ENCODE assay signal across 8 mouse cellular contexts in genomic region chr5:3223819-3224218, GRCm38 (mm10).
DNase-seq lines count a peak whose midpoint lies in the region; ATAC-seq and TF ChIP-seq lines count a peak whose summit lies in the region.
"Not testable (repeated sequence)": the region's sequence is repeated elsewhere in the genome, so short reads cannot be mapped to it uniquely, and the experiment has no call there.

No protein-coding gene starts in this region.

- TF ChIP-seq POLR2A in CH12.LX (IDR thresholded peaks at IDR 0.05; ENCODE audit: low read depth, low read length); limb, embryonic 14.5 days (IDR thresholded peaks at IDR 0.05; ENCODE audit: borderline replicate concordance, extremely low read depth, insufficient read depth, insufficient read length): not testable (repeated sequence)

- WGBS in intestine, postnatal 0 days: 63% methylated on average over 4 of the region's 4 CpGs
- WGBS in limb, embryonic 14.5 days: 74% methylated on average over 4 of the region's 4 CpGs

- dilution Hi-C loops in CH12.LX (cut with MboI; ENCODE audit: extremely low pct_ligation_motif_present, extremely low pct_unique_long_range_greater_than_20kb, low sequenced_read_pairs): not testable (repeated sequence)

- H3K27me3 ChIP-seq in CH12.LX (replicated peaks); intestine, postnatal 0 days (replicated peaks; ENCODE audit: control insufficient read depth, insufficient read depth, low read length); limb, embryonic 14.5 days (ENCODE audit: control insufficient read depth, insufficient read depth, low read length): not testable (repeated sequence)

- TF ChIP-seq RAD21 in CH12.LX (IDR thresholded peaks at IDR 0.05; ENCODE audit: low read depth, low read length): peak; percentile 68

- peaks cover 2 to 11% of the 10 kb centered on the region in 2 experiments; a peak in 3 of 4 replicates for H3K4me1 ChIP-seq in CH12.LX (ENCODE audit: control insufficient read depth in 1 of 2, insufficient read depth in 2 of 2)
- not testable (repeated sequence) for H3K4me1 ChIP-seq in intestine, postnatal 0 days (replicated peaks; ENCODE audit: control insufficient read depth, insufficient read depth, low read length); limb, embryonic 14.5 days (ENCODE audit: control insufficient read depth, insufficient read depth, low read length)

- H3K79me2 ChIP-seq in CH12.LX (replicated peaks; ENCODE audit: control insufficient read depth, extremely low read depth, insufficient read depth, poor library complexity, severe bottlenecking): not testable (repeated sequence)

- not testable (repeated sequence) for H3K27ac ChIP-seq in CH12.LX (ENCODE audit: insufficient read depth, low read depth); intestine, postnatal 0 days (ENCODE audit: low read depth, low read length); limb, embryonic 14.5 days (replicated peaks; ENCODE audit: low read depth, low read length)

- H3K9me3 ChIP-seq in CH12.LX (replicated peaks; ENCODE audit: low read length); intestine, postnatal 0 days (ENCODE audit: control insufficient read depth); limb, embryonic 14.5 days (ENCODE audit: control insufficient read depth, low read length): not testable (repeated sequence)

- TF ChIP-seq EP300 in CH12.LX (IDR thresholded peaks at IDR 0.05; ENCODE audit: low read length): not testable (repeated sequence)

- not testable (repeated sequence) for ATAC-seq in intestine, postnatal 0 days; limb, embryonic 14.5 days (ENCODE audit: low FRiP score, low read depth)
- ATAC-seq in megakaryocyte-erythroid progenitor cell, adult 5-6 weeks (replicated peaks; ENCODE audit: low FRiP score, low TSS enrichment, poor library complexity, severe bottlenecking): peak; percentile 71

- H3K9ac ChIP-seq in CH12.LX (ENCODE audit: insufficient read depth, low read depth); intestine, postnatal 0 days (ENCODE audit: low read depth, low read length); limb, embryonic 14.5 days (ENCODE audit: low read depth, low read length, severe bottlenecking): not testable (repeated sequence)

- not testable (repeated sequence) for H3K4me2 ChIP-seq in CH12.LX (ENCODE audit: insufficient read depth, low read depth, poor library complexity, severe bottlenecking); intestine, postnatal 0 days (replicated peaks; ENCODE audit: low read depth); limb, embryonic 14.5 days (replicated peaks; ENCODE audit: low read depth, low read length, severe bottlenecking)

- H3K36me3 ChIP-seq in CH12.LX (replicated peaks in 1 of 2; ENCODE audit: control insufficient read depth in 1 of 2, insufficient read depth in 1 of 2, low read length in 1 of 2); intestine, postnatal 0 days (ENCODE audit: control insufficient read depth, insufficient read depth); limb, embryonic 14.5 days (ENCODE audit: control insufficient read depth, insufficient read depth, low read length): not testable (repeated sequence)

- in situ Hi-C loops in CH12.LX (cut with MboI; ENCODE audit: low pct_ligation_motif_present, low pct_unique_long_range_greater_than_20kb, low sequenced_read_pairs): not testable (repeated sequence)

- peak in 1 of 2 experiments; percentile 58; a peak in 2 of 4 replicates for TF ChIP-seq CTCF in CH12.LX (conservative IDR thresholded peaks at IDR 0.05 in 1 of 2, IDR thresholded peaks at IDR 0.05 in 1 of 2; ENCODE audit: low read depth in 2 of 2, low read length in 2 of 2)
- TF ChIP-seq CTCF in intestine, postnatal 0 days (IDR thresholded peaks at IDR 0.05; ENCODE audit: low read depth): peak; percentile 62

- DNase-seq in CH12.LX (ENCODE audit: extremely low read depth): peak; percentile 31
- peak; percentile 67 for DNase-seq in adipocyte (ENCODE audit: low spot score)
- peak; percentile 52 for DNase-seq in embryo, embryonic 10 days (ENCODE audit: low spot score)
- DNase-seq in heart, adult 18-20 months: peak; percentile 19 to 51
- DNase-seq in limb, embryonic 14.5 days (ENCODE audit: low spot score): peak; percentile 53
- DNase-seq in telencephalon, adult 2 months (ENCODE audit: low read depth, low spot score): peak; percentile 0

- H3K4me3 ChIP-seq in CH12.LX (replicated peaks in 1 of 3; ENCODE audit: low read depth in 2 of 3, low read length in 2 of 3, poor library complexity in 1 of 3); intestine, postnatal 0 days (ENCODE audit: low read depth, low read length); limb, embryonic 14.5 days (replicated peaks; ENCODE audit: low read length): not testable (repeated sequence)

TF ChIP-seq in CH12.LX, 34 proteins besides CTCF, POLR2A, EP300 and RAD21:
- 0 out of 2 replicates have a peak, but pooled peaks have one; percentile 28 for TF ChIP-seq SIN3A (IDR thresholded peaks at IDR 0.05; ENCODE audit: low read length)
- TF ChIP-seq SMC3 (IDR thresholded peaks at IDR 0.05; ENCODE audit: low read depth, low read length): peak; percentile 58
TF ChIP-seq in CH12.LX: peak in this region for 2; not testable (repeated sequence) for 32.

Comparison
In these comparisons a context has a peak if more than half of its experiments do, and no peak if none do; other contexts are left out.
1. DNase-seq: peak in every context shown above with its lines; median percentile 67 in adipocyte; 53 in limb, embryonic 14.5 days; 52 in embryo, embryonic 10 days; 35 in heart, adult 18-20 months; 31 in CH12.LX; 0 in telencephalon, adult 2 months.